Mouse (Mus musculus) hindbrain, embryonic 16.5 days (tissue): Measurements from ENCODE around the gene Dvl1. TPM values are rescaled to one million over a fixed set of nuclear protein-coding genes. Genes with fewer than 3 reads are reported as not detected.
A peak's percentile ranks its signal among the peaks of the same experiment; 100 is the strongest.

Experiments
- ATAC-seq: fragments of 200-750 bp; cut with Nextera tagmentation; 2 replicates; pipeline ENCODE4 v1.8.0; 2017; ENCODE audit warnings: moderate TSS enrichment, moderate library complexity
- H3K27ac ChIP-seq: fragments of 300-500 bp; sonication (generic); 2 replicates; pipeline ENCODE4 v1.5.1; 2014; ENCODE audit warnings: low read depth, mild to moderate bottlenecking, control low read depth, low read length, moderate library complexity
- H3K27me3 ChIP-seq: fragments of 300-500 bp; sonication (generic); replicated peaks from 2 replicates; pipeline ENCODE4 v1.6.1; 2014; ENCODE audit warnings: low read length; ENCODE audit not compliant: control insufficient read depth, insufficient read depth
- H3K36me3 ChIP-seq: fragments of 300-500 bp; sonication (generic); 2 replicates; pipeline ENCODE4 v1.6.1; 2014; ENCODE audit warnings: mild to moderate bottlenecking, low read length, moderate library complexity, mixed read lengths; ENCODE audit not compliant: control insufficient read depth, insufficient read depth
- H3K4me1 ChIP-seq: fragments of 300-500 bp; sonication (generic); 2 replicates; pipeline ENCODE4 v1.6.1; 2014; ENCODE audit warnings: low read depth, low read length; ENCODE audit not compliant: control insufficient read depth, insufficient read depth
- H3K4me2 ChIP-seq: fragments of 300-500 bp; sonication (generic); 2 replicates; pipeline ENCODE4 v1.6.1; 2014; ENCODE audit warnings: mild to moderate bottlenecking, low read length, control low read depth, moderate library complexity
- H3K4me3 ChIP-seq: fragments of 300-500 bp; sonication (generic); 2 replicates; pipeline ENCODE4 v1.5.1; 2014; ENCODE audit warnings: mild to moderate bottlenecking, low read length, control low read depth, moderate library complexity
- H3K9ac ChIP-seq: fragments of 300-500 bp; sonication (generic); 2 replicates; pipeline ENCODE4 v1.6.1; 2014; ENCODE audit warnings: low read depth, mild to moderate bottlenecking, control low read depth, low read length, moderate library complexity
- H3K9me3 ChIP-seq: fragments of 300-500 bp; sonication (generic); 2 replicates; pipeline ENCODE4 v1.6.1; 2014; ENCODE audit warnings: mild to moderate bottlenecking, low read length, moderate library complexity; ENCODE audit not compliant: control insufficient read depth
- WGBS: fragments of 180-500 bp; shearing (Covaris S2); extraction: QIAGEN DNeasy Blood & Tissue Kit; methylation state at CpG from one replicate; pipeline ENCODE4 v1.1.7; 2014; 5-methylcytosine and 5-hydroxymethylcytosine counted together
- polyA plus RNA-seq: library from polyadenylated mRNA; unstranded; fragments of >200 nt; fragmentation: Nextera tagmentation; extraction: Ambion mirVana; gene quantifications from 2 replicates; pipeline ENCODE4 v1.2.1, GENCODE M21; 2015

The Dvl1 gene
- polyA plus RNA-seq, 1 experiment from 2014 or later: 10.2 TPM

DNA sequence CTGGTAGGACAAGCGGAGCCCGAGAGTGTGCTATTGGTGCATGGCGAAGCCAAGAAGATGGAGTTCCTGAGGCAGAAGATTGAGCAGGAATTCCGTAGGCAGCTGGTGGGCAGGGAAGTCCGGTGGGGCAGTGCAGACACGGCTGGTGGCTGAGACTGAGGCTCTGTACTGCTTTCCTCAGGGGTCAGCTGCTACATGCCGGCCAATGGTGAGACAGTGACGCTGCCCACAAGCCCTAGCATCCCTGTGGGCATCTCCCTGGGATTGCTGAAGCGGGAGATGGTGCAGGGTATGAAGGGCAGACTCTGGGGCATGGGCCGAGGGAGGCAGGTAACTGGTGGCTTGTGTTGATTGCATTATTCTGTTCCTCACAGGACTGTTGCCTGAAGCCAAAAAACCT, 40.5 kb downstream of the Dvl1 start:
- Histone ChIP-seq H3K4me3 (no peak overlapping the region), H3K36me3 (peaks cover 35% of the 10 kb centered on the region), H3K4me2 (no peak overlapping the region), H3K9me3 (no peaks in the 10 kb centered on the region), H3K4me1 (peaks cover 11% of the 10 kb centered on the region), H3K27me3 (no peaks in the 10 kb centered on the region), H3K9ac (no peak overlapping the region), H3K27ac (no peak overlapping the region)
- no peak for ATAC-seq
- WGBS: 87% methylated on average over 10 of the region's 10 CpGs

DNA sequence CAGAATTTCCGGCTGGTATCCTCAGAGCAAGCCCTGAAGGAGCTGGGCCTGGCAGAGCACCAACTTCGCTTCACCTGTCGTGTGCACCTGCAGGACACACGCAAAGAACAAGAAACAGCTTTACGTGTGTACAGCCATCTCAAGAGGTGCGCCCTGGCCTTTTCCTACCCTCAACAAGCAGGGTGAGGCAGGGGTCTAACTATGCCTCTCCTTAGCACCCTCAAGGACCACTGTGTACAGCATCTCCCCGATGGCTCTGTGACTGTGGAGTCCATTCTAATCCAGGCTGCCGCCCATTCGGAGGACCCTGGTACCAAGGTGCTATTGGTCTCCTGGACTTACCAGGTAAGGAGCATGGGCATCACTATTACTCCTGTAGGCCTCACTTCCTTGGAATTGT, 41.0 kb downstream of the Dvl1 start:
- H3K4me2 ChIP-seq: no peak overlapping the region
- no peaks in the 10 kb centered on the region for H3K27me3 ChIP-seq
- H3K4me1 ChIP-seq: peaks cover 15% of the 10 kb centered on the region
- H3K27ac ChIP-seq: no peak overlapping the region
- 94% methylated on average over 9 of the region's 9 CpGs for WGBS
- H3K36me3 ChIP-seq: peaks cover 35% of the 10 kb centered on the region
- H3K9ac ChIP-seq: no peak overlapping the region
- H3K4me3 ChIP-seq: no peak overlapping the region
- H3K9me3 ChIP-seq: no peaks in the 10 kb centered on the region
- ATAC-seq: no peak

DNA sequence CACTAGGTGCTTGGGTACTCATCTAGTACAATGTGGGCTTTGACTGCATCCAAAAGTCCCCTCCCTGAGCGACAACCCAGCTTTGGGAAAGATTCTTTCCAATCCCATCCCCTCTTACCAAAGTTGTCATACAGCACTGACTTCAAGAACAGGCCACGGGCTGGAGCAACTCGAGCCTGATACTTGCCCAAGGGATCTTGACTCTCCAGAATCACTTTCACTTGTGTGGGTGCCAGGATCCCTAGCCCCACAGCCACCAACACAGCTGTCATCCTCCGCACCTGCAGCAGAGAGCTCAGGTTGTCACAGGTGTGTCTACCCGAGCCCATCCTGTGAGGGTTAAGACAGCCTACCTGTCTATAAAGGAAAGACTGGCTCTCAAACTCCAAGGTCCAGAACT, 42.1 kb downstream of the Dvl1 start:
- H3K27ac ChIP-seq: no peak overlapping the region
- H3K36me3 ChIP-seq: peaks cover 35% of the 10 kb centered on the region
- H3K4me1 ChIP-seq: peaks cover 27% of the 10 kb centered on the region
- H3K4me3 ChIP-seq: no peak overlapping the region
- no peak for ATAC-seq
- no peak overlapping the region for H3K9ac ChIP-seq
- H3K9me3 ChIP-seq: no peaks in the 10 kb centered on the region
- H3K27me3 ChIP-seq: no peaks in the 10 kb centered on the region
- WGBS: 91% methylated on average over 5 of the region's 5 CpGs
- no peak overlapping the region for H3K4me2 ChIP-seq

DNA sequence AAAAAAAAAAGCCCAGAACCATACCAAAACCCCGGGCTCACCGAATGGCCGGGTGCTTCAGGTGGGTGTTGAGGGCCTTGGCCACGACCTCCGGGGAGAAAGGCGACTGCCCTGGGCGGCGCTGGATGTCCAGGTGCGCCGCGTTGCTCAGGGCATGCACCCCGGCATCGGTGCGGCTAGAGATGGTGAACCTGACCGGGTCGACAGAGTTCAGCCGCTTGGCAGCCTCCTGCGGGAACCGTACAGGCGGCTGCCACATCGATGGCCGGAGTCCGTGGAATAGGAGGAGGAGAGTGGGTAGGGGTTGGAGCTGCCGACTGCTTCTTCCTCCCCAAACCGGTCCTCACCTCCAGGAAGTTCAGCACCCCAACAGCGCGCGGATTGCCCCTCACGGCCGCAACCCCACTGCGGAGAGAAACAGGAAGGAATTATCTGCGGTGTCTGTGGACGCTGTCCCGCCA, 43.8 kb downstream of the Dvl1 start:
- peak overlapping the region; percentile 93 for H3K4me2 ChIP-seq
- peaks cover 28% of the 10 kb centered on the region for H3K36me3 ChIP-seq
- no peak; the same call in 1 of the 2 replicates for ATAC-seq
- H3K9me3 ChIP-seq: no peaks in the 10 kb centered on the region
- under 1% methylated on average over 33 of the region's 34 CpGs for WGBS
- peak overlapping the region; percentile 100 for H3K27ac ChIP-seq
- peak overlapping the region; percentile 94 for H3K9ac ChIP-seq
- peak overlapping the region; percentile 97 for H3K4me3 ChIP-seq
- H3K27me3 ChIP-seq: no peaks in the 10 kb centered on the region
- H3K4me1 ChIP-seq: peaks cover 41% of the 10 kb centered on the region

DNA sequence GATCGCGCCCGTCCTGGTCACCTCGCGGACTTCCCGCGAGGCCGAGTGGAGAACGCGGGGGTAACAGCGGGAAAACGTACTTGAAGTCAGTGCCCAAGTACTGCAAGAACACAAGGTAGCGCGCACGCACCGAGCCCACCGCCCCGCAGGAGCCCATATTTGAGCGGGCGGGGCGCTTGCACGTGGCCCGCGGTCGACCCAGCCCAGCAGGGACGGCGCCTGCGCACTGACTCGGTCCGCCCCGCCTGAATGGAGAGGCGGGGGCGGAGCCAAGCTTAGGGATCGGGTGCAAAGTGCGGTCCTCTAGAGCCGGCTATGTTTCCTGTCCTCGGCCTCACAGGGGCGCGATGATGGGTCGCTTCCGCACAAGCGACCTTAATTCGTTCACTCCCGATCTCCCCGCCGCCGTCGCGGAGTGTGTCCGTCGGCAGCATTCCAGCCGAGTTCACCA, 44.4 kb downstream of the Dvl1 start, which contains the start of the genes Pusl1 and Acap3:
Gene Pusl1, minus strand, starts transcription at position 231 of the 451 bp plus-strand sequence.
Gene Acap3, plus strand, starts transcription at position 272 of the 451 bp plus-strand sequence.
- Histone ChIP-seq H3K9me3 (no peaks in the 10 kb centered on the region), H3K4me2 (peak within 1 kb of the TSS; percentile 93), H3K27ac (peak within 1 kb of the TSS; percentile 100), H3K9ac (peak within 1 kb of the TSS; percentile 94), H3K4me3 (peak within 1 kb of the TSS; percentile 97), H3K36me3 (peaks cover 30% of the 10 kb centered on the region), H3K4me1 (peaks cover 41% of the 10 kb centered on the region), H3K27me3 (no peaks in the 10 kb centered on the region)
- under 1% methylated on average over 51 of the region's 52 CpGs for WGBS
- peak; percentile 82 for ATAC-seq

DNA sequence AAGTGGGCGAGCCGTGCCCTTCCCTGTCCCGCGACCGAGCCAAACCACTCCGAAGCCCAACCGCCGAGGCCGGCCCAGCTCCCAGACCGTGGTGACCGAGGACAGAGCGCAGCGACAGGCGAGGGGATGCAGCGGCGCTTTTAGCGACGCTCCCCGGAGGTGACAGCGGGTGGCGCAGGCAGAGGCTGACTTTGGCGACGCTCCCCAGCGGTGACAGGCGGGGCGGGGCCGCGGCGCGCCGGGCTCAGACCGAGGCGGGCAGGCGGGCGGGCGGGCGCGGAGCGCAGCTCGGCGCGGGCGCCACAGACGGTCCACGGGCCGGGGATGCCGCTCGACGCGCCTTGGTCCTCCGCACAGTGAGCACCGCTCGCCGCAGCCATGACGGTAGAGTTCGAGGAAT, 44.8 kb downstream of the Dvl1 start:
- H3K4me1 ChIP-seq: peaks cover 41% of the 10 kb centered on the region
- ATAC-seq: peak; percentile 88
- no peaks in the 10 kb centered on the region for H3K27me3 ChIP-seq
- peak overlapping the region; percentile 100 for H3K27ac ChIP-seq
- H3K9me3 ChIP-seq: no peaks in the 10 kb centered on the region
- peaks cover 30% of the 10 kb centered on the region for H3K36me3 ChIP-seq
- peak overlapping the region; percentile 93 for H3K4me2 ChIP-seq
- WGBS: 0% methylated on average over 56 of the region's 56 CpGs
- H3K9ac ChIP-seq: peak overlapping the region; percentile 94
- H3K4me3 ChIP-seq: peak overlapping the region; percentile 97

DNA sequence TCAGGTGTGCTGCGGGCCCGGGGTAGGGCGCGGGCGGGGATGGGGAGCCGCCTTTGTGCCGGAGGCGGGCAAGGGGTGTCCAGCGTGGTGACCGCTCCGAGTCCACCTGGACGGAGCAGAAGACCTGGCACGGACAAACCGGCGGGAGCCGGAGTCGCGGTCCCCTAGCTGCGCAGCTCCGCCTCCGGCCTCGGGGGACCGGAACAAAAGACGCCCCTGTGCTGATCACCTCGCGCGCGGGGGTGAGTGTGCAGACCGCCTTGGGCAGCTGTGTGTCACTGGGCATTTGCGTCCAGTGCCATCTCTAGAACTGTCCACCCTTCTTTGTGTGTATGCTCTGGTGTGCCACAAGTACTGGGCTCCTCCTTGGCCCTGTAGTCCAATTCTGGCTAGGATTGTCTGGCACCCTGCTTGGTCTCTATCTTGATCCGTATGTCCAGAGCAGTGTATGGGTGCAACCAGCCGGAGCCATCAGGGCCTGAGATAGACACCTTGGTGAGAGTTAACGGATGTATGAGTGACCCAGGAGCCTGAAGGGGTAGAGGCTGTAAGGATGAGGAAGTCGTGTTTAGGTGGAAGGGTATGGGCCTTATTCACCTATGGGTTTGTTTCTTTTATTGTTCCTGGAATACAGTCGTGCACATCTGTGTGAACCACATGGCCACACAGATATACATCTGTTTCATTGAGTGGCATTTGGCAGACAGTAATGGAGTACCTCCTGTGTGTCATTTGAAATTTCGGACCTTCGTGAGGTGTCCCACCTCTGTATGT, 45.4 kb downstream of the Dvl1 start:
- Histone ChIP-seq H3K9me3 (no peaks in the 10 kb centered on the region), H3K9ac (peak overlapping the region; percentile 94), H3K4me3 (peak overlapping the region; percentile 97), H3K27ac (peak overlapping the region; percentile 100), H3K4me2 (peak overlapping the region; percentile 93), H3K36me3 (peaks cover 27% of the 10 kb centered on the region), H3K4me1 (peaks cover 41% of the 10 kb centered on the region), H3K27me3 (no peaks in the 10 kb centered on the region)
- 6% methylated on average over 25 of the region's 37 CpGs for WGBS
- ATAC-seq: peak; percentile 32

DNA sequence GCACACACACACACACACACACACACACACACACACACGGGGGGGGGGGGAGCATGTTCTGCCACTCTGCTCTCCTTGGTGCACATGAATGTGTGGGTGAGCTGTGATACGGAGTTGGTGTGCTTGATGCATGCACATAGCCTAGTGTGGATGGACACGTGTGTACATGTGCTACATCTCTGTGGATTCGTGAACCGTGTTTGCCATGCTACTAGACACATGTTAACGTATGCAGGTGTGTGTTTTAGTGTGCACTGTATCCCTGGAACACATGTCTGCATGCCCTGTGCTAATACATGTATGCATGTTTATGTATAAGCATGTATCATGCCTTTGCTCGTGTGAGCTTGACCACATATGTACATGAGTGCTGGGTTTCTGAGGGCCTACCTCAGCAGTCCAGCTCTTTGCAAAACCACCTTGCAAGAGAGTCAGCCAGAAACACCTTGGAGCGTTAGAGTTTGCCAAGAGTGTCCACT, 46.0 kb downstream of the Dvl1 start:
- Histone ChIP-seq H3K9me3 (no peaks in the 10 kb centered on the region), H3K27me3 (no peaks in the 10 kb centered on the region), H3K4me1 (peaks cover 41% of the 10 kb centered on the region), H3K4me2 (peak overlapping the region; percentile 93), H3K4me3 (peak overlapping the region; percentile 97), H3K36me3 (peaks cover 21% of the 10 kb centered on the region), H3K27ac (no peak overlapping the region), H3K9ac (peak overlapping the region; percentile 94)
- 64% methylated on average over 7 of the region's 8 CpGs for WGBS
- ATAC-seq: no peak

DNA sequence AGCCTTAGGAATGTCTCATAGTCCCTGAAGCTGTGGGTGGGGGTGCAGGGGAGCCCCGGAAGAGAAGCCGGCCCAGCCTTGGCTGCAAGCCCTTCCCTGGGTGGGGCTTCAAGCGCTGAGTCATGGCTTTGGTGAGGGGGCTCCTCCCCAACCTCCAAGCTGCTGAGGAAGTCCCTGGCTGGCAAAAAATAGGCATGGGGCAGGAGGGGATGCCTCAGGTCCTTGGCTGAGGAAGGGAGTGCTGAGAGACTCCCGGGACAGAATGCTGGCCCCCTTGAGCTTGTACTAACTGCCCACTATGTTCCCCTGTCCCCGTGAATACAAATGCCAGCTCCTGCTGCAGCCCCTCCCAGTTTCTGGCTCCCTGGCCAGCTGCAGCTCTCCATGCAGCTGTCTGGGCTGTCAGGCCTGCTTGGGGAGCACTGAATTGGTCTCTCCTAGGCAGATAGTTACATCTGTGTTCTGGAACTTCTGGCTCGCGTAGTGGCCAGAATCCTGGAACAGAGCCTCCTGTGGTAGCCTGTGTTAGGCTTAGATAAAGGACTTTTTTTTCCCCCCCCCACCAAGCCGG, 47.2 kb downstream of the Dvl1 start:
- Histone ChIP-seq H3K27ac (peak overlapping the region; percentile 63), H3K9ac (peak overlapping the region; percentile 94), H3K4me3 (peak overlapping the region; percentile 97), H3K4me2 (peak overlapping the region; percentile 93), H3K9me3 (no peaks in the 10 kb centered on the region), H3K27me3 (no peaks in the 10 kb centered on the region), H3K36me3 (peaks cover 21% of the 10 kb centered on the region), H3K4me1 (peaks cover 41% of the 10 kb centered on the region)
- no peak for ATAC-seq
- 14% methylated on average over 8 of the region's 8 CpGs for WGBS
